Mouse (Mus musculus) bone marrow, adult 2 months (tissue): ENCODE data around the gene Gm12184. TPM values are rescaled to one million over a fixed set of nuclear protein-coding genes. Genes with fewer than 3 reads are reported as not detected.

ENCODE experiments used
- H3K27ac ChIP-seq: fragments of 200-500 bp; 2 replicates; pipeline ENCODE4 v1.5.1; 2012; ENCODE audit warnings: low read depth, mild to moderate bottlenecking, control low read depth, inconsistent platforms, low read length; ENCODE audit not compliant: control insufficient read depth, poor library complexity, insufficient read depth
- H3K4me1 ChIP-seq: fragments of 200-500 bp; 2 replicates; pipeline ENCODE4 v1.6.1; 2011; ENCODE audit warnings: low read length; ENCODE audit not compliant: control insufficient read depth, insufficient read depth
- H3K4me3 ChIP-seq: fragments of 200-500 bp; replicated peaks from 2 replicates; pipeline ENCODE3; 2011; ENCODE audit warnings: mild to moderate bottlenecking, low read depth, low read length, control low read depth; ENCODE audit not compliant: control insufficient read depth
- CTCF ChIP-seq: fragments of 200-500 bp; IDR thresholded peaks from 2 replicates; pipeline ENCODE4 v1.5.1; 2011; ENCODE audit warnings: low read length, control low read depth; ENCODE audit not compliant: control insufficient read depth, insufficient read depth
- POLR2A ChIP-seq: fragments of 200-500 bp; IDR thresholded peaks from 2 replicates; pipeline ENCODE4 v1.6.1; 2011; ENCODE audit warnings: low read depth, mild to moderate bottlenecking, control low read depth, low read length, borderline replicate concordance; ENCODE audit not compliant: control insufficient read depth
- WGBS: fragments of 180-500 bp; shearing (Covaris S2); methylation state at CpG from one replicate; pipeline ENCODE4 v1.1.7; 2018; 5-methylcytosine and 5-hydroxymethylcytosine counted together
- polyA plus RNA-seq: library from polyadenylated mRNA; stranded (reverse); fragments of >200 nt; gene quantifications from 2 replicates; pipeline ENCODE4 v1.2.4, GENCODE M21; 2011; ENCODE audit warnings: low replicate concordance; ENCODE audit not compliant: missing spikeins, insufficient read depth, insufficient read length

Gm12184 gene
- polyA plus RNA-seq, 1 experiment: 76.8 TPM

- Histone ChIP-seq H3K4me3 (peak overlapping the region; percentile 67), H3K4me1 (no peaks in the 10 kb centered on the region; the same call in 1 of the 2 replicates), H3K27ac (peak overlapping the region; percentile 54)
- WGBS: under 1% methylated on average over 30 of the region's 30 CpGs
- no peak for TF ChIP-seq POLR2A
These were observed 7.5 kb upstream of the Gm12184 start for GRCm38 (mm10) chr11:48833731-48834639.

- Histone ChIP-seq H3K27ac (no peak overlapping the region), H3K4me3 (peak overlapping the region; percentile 67), H3K4me1 (no peaks in the 10 kb centered on the region; the same call in 1 of the 2 replicates)
- 8% methylated on average over 9 of the region's 9 CpGs for WGBS
- TF ChIP-seq POLR2A (no peak), CTCF (no peak)
These were observed 6.7 kb upstream of the Gm12184 start for GRCm38 (mm10) chr11:48833078-48833730.

GRCm38 (mm10) chr11:48831273-48831672, 4.8 kb upstream of the Gm12184 start:
- Histone ChIP-seq H3K27ac (no peak overlapping the region), H3K4me3 (no peak overlapping the region), H3K4me1 (no peaks in the 10 kb centered on the region)
- TF ChIP-seq POLR2A (no peak), CTCF (no peak)
- 85% methylated on average over 2 of the region's 2 CpGs for WGBS

DNA sequence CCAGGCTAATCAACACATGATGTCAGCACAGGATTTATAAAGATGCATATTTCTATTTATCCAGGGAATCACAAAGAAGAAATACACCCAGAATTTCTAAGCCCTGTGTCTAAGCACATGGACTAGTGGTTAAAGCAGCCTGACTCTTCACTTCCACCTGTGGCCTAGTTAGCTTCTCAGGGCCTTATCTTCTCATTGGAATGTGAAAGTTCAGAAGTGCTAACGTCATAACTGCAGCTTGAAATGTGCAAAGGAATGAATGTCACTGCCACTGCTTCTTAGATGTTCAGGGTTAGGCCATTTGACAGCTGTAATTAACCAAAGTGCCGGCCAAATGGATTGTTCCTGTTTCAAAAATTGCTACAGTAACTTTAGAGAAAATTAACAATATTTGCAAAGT, 3.8 kb upstream of the Gm12184 start:
- no peak overlapping the region for H3K4me3 ChIP-seq
- no peak overlapping the region for H3K27ac ChIP-seq
- TF ChIP-seq CTCF: no peak
- no peak for TF ChIP-seq POLR2A
- WGBS: 73% methylated on average over 2 of the region's 2 CpGs
- no peaks in the 10 kb centered on the region for H3K4me1 ChIP-seq

DNA sequence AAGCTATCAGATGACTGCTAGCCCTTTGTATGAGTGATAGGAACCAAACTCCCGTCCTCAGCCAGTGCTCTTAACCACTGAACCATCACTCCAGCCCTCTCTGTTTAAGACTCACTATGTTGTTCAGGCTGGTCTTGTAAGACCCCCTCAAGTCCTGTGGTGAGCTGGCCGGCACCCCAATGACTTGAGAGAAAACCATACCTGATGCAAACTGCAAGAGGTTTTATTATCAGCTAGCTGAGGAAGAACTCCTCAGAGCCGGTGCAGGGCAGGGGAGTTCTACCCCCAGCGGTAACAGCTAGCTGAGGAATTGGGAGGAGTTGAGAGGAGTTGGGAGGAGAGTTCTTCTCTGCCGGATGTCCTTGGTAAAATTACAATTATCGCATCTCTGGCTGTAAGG, 1.5 kb upstream of the Gm12184 start:
- Histone ChIP-seq H3K4me1 (no peaks in the 10 kb centered on the region; the same call in 1 of the 2 replicates), H3K27ac (no peak overlapping the region), H3K4me3 (no peak overlapping the region)
- TF ChIP-seq POLR2A (no peak), CTCF (no peak)
- WGBS: 90% methylated on average over 6 of the region's 6 CpGs

- no peak for TF ChIP-seq CTCF
- 6% methylated on average over 6 of the region's 6 CpGs for WGBS
- H3K4me3 ChIP-seq: peak overlapping the region; percentile 74
- no peaks in the 10 kb centered on the region; the same call in 1 of the 2 replicates for H3K4me1 ChIP-seq
- no peak overlapping the region for H3K27ac ChIP-seq
These were observed 269 bp upstream of the Gm12184 start for GRCm38 (mm10) chr11:48826752-48827096.

DNA sequence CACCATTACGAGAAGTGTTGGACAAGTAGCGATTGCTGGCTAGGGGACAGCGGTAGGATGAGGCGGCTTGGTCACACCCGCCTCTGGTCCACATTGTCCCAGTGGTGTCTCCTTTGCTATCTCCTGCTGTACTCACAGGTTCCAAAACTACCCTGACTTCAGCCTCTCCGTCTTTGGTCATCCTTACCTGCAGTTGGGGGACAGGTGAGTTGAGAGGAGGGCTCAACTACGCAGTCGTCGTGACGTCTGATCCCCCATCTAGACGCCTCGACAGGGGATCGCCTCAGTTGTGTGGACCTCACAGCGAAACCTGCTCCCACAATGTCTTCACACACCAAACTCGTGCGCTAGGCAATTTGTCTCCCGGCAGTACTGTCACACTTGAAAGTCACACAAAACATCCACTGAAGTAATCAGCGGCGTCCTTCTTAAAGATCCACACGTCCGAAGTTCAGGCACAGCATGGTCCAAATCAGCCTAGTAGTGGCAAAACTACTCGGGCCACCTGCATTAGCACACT, 2.1 kb downstream of the Gm12184 start:
- no peak for TF ChIP-seq CTCF
- TF ChIP-seq POLR2A: no peak
- Histone ChIP-seq H3K27ac (no peak overlapping the region), H3K4me1 (no peaks in the 10 kb centered on the region; the same call in 1 of the 2 replicates), H3K4me3 (no peak overlapping the region)
- WGBS: 16% methylated on average over 22 of the region's 22 CpGs

GRCm38 (mm10) chr11:48823536-48823972, 2.9 kb downstream of the Gm12184 start:
- Histone ChIP-seq H3K4me1 (no peaks in the 10 kb centered on the region; the same call in 1 of the 2 replicates), H3K4me3 (peak overlapping the region; percentile 24), H3K27ac (no peak overlapping the region)
- TF ChIP-seq CTCF (no peak), POLR2A (no peak)
- WGBS: 1% methylated on average over 15 of the region's 15 CpGs
